Mouse (Mus musculus) G1E (cell line): ENCODE results near the gene Naa38.

Experiments
- CTCF ChIP-seq: IDR thresholded peaks from 2 replicates; pipeline ENCODE4 v1.5.1; 2012; ENCODE audit warnings: low read depth, low read length, inconsistent platforms, mixed read lengths
- GATA1 ChIP-seq: IDR thresholded peaks from 2 replicates; pipeline ENCODE4 v1.6.1; 2012; ENCODE audit warnings: borderline replicate concordance, low read length, inconsistent platforms, mixed read lengths
- POLR2AphosphoS5 ChIP-seq: IDR thresholded peaks from 2 replicates; pipeline ENCODE4 v1.6.1; 2012; ENCODE audit warnings: low read depth, low read length, inconsistent platforms; ENCODE audit not compliant: insufficient replicate concordance

DNA sequence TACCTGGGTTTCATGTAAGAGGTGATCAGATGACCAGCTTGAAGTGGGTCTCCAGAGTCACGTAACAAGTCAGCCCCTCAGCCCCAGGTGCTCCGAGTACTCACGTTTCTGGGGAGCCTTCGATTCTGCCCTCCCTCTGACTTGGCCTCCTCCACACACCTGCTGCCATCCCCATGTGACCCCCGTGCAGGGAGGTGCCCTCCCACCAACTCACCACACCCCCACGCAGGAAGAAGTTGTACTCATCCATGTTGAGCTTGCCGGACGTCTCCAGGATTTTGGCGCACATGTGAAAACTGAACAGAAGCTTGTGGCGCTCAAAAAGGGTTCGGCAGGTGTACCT, 37.3 kb downstream of the Naa38 start:
- TF ChIP-seq GATA1 (no peak), CTCF (no peak), POLR2AphosphoS5 (no peak)
